Mouse (Mus musculus) cerebellum, postnatal 4 days (tissue): ENCODE measurements around the gene Pank1.

ENCODE experiments used
- DNase-seq, 2 experiments: peaks; one replicate each; pipeline ENCODE4 v3.0.0; 2022; ENCODE audit warnings: low spot score in 2 of 2, mixed read lengths in 1 of 2

The Pank1 gene

GRCm38 (mm10) chr19:34825946-34826655 lies 53.2 kb downstream of the Pank1 start:
- DNase-seq, result peak in 1 of 2 experiments; percentile 26

- DNase-seq, result no peak
Observed at GRCm38 (mm10) chr19:34819577-34820170, 59.6 kb downstream of the Pank1 start.

GRCm38 (mm10) chr19:34815371-34815770 lies 63.9 kb downstream of the Pank1 start:
- no peak for DNase-seq

GRCm38 (mm10) chr19:34814696-34815095 lies 64.6 kb downstream of the Pank1 start:
- no peak for DNase-seq

- DNase-seq, result no peak
Observed at GRCm38 (mm10) chr19:34813961-34814360, 65.3 kb downstream of the Pank1 start.

- DNase-seq, result no peak
Observed at GRCm38 (mm10) chr19:34813533-34813932, 65.7 kb downstream of the Pank1 start.

GRCm38 (mm10) chr19:34812711-34813110 lies 66.5 kb downstream of the Pank1 start:
- no peak for DNase-seq

GRCm38 (mm10) chr19:34807173-34807572 lies 72.1 kb downstream of the Pank1 start:
- no peak for DNase-seq

- no peak for DNase-seq
Observed at GRCm38 (mm10) chr19:34805071-34805470, 74.2 kb downstream of the Pank1 start.

- DNase-seq, result no peak
Observed at GRCm38 (mm10) chr19:34804531-34804930, 74.7 kb downstream of the Pank1 start.

GRCm38 (mm10) chr19:34803396-34803795 lies 75.9 kb downstream of the Pank1 start:
- DNase-seq, result no peak

GRCm38 (mm10) chr19:34799644-34800267 lies 79.5 kb downstream of the Pank1 start:
- no peak for DNase-seq

GRCm38 (mm10) chr19:34796396-34796795 lies 82.9 kb downstream of the Pank1 start:
- no peak for DNase-seq

- no peak for DNase-seq
Observed at GRCm38 (mm10) chr19:34782491-34782890, 96.8 kb downstream of the Pank1 start.

- DNase-seq, result no peak
Observed at GRCm38 (mm10) chr19:34778993-34779392, 100.3 kb downstream of the Pank1 start.

GRCm38 (mm10) chr19:34778098-34778497 lies 101.2 kb downstream of the Pank1 start:
- DNase-seq, result no peak

- DNase-seq, result peak in 1 of 2 experiments; percentile 49
Observed at GRCm38 (mm10) chr19:34772775-34773174, 106.5 kb downstream of the Pank1 start.

GRCm38 (mm10) chr19:34770764-34771163 lies 108.5 kb downstream of the Pank1 start:
- DNase-seq, result no peak

GRCm38 (mm10) chr19:34758754-34759153 lies 120.5 kb downstream of the Pank1 start:
- DNase-seq, result no peak
